In the genomic region with DNA sequence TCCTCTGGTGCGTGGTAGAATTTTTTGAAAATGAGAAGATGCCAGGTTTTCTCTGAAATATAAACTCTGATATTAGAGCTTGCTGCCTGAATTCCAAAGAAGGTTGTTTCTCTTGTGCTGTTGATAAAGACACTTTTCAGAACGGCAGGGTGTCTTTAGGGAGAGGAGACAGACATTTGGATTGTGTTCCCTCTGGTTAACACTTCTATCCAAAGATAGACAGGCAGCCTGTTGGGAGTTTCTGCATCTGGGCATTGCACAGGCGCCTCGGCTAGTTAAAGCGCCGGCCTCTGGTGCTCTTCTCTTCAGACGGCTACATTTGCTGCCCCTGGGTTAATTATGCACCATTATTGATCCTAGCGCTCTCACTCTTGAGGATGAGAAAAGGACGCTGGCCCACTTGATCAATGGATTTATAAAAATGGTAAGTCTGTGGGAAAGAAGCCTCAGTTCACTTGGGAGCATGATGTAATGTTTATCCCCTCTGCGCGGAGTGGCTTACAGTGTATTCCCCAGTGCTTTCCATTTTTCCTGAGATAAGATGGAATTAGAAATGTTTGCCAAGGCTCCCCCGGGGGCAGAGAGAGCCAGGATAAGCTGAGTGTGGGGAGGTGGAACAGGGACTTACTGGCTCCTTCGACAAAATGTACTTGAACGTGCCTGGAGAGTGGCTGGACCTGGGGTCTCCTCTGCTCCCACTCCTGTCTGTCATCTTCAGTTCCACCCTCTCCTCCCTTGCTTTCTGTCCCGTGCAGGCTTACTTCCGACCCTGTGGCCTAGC, we compare ENCODE assay signal across 12 mouse cellular contexts. TPM values are rescaled to one million over a fixed set of nuclear protein-coding genes. Genes with fewer than 3 reads are reported as not detected.
A peak's percentile ranks its signal among the peaks of the same experiment; 100 is the strongest.
DNase-seq lines count a peak whose midpoint lies in the region; ATAC-seq and TF ChIP-seq lines count a peak whose summit lies in the region.
"Had no signal": no experiment of that assay in that cellular context is flagged by ENCODE, and none has a peak within 500 bp of the region (broad histone marks: within the 10 kb centered on the region; RNA-seq: fewer than 3 reads in every experiment).

No protein-coding gene starts in this region.

- H3K27me3 ChIP-seq in lung, embryonic 14.5 days (ENCODE audit: insufficient read depth, low read length): no peaks in the 10 kb centered on the region
- no peaks in the 10 kb centered on the region for H3K27me3 ChIP-seq in lung, postnatal 0 days (replicated peaks; ENCODE audit: insufficient read depth, low read length)
- H3K27me3 ChIP-seq in heart, embryonic 14.5 days (ENCODE audit: control insufficient read depth, insufficient read depth, low read length): no peaks in the 10 kb centered on the region
- H3K27me3 ChIP-seq in midbrain, embryonic 14.5 days (ENCODE audit: control insufficient read depth, insufficient read depth, low read length): no peaks in the 10 kb centered on the region
- no peaks in the 10 kb centered on the region for H3K27me3 ChIP-seq in thymus, adult 2 months (ENCODE audit: control insufficient read depth, insufficient read depth, low read length)
- H3K27me3 ChIP-seq: Patski had no signal

- TF ChIP-seq EP300 in lung, postnatal 0 days (IDR thresholded peaks at IDR 0.05): no peak

- H3K9ac ChIP-seq in lung, embryonic 14.5 days: no peak overlapping the region
- H3K9ac ChIP-seq in lung, postnatal 0 days (replicated peaks; ENCODE audit: low read depth): no peak overlapping the region
- H3K9ac ChIP-seq in heart, embryonic 14.5 days (ENCODE audit: low read length): no peak overlapping the region
- H3K9ac ChIP-seq in midbrain, embryonic 14.5 days (replicated peaks; ENCODE audit: low read length): peak overlapping the region; percentile 20; the same call in 1 of the 2 replicates
- H3K9ac ChIP-seq: liver, postnatal 0 days had no signal

- TF ChIP-seq CTCF in gastrocnemius, adult 2 months (IDR thresholded peaks at IDR 0.05): no peak
- TF ChIP-seq CTCF in lung, embryonic 14.5 days (IDR thresholded peaks at IDR 0.05; ENCODE audit: low read depth): no peak
- no peak for TF ChIP-seq CTCF in lung, postnatal 0 days (IDR thresholded peaks at IDR 0.05)
- TF ChIP-seq CTCF in thymus, adult 2 months (IDR thresholded peaks at IDR 0.05; ENCODE audit: borderline replicate concordance, control insufficient read depth, extremely low read depth, insufficient read depth, low read length, poor library complexity): no peak

- WGBS in lung, embryonic 14.5 days: 45% methylated on average over 16 of the region's 16 CpGs
- 53% methylated on average over 16 of the region's 16 CpGs for WGBS in lung, postnatal 0 days
- WGBS in heart, embryonic 14.5 days: 47% methylated on average over 16 of the region's 16 CpGs
- 51% methylated on average over 16 of the region's 16 CpGs for WGBS in midbrain, embryonic 14.5 days
- WGBS in thymus, adult 2 months: 94% methylated on average over 16 of the region's 16 CpGs

- DNase-seq in gastrocnemius, adult 2 months: no peak
- DNase-seq in gastrocnemius, postnatal 36 days: no peak
- DNase-seq in lung, embryonic 14.5 days: peak; percentile 31
- no peak for DNase-seq in lung, postnatal 0 days (ENCODE audit: low spot score)
- DNase-seq in midbrain, embryonic 14.5 days: peak; percentile 54
- DNase-seq in thymus, adult 2 months: no peak
- no peak for DNase-seq in cerebellum, adult 18-20 months
- DNase-seq: kidney, adult 8-10 months; liver, postnatal 0 days had no signal

- peaks cover 22% of the 10 kb centered on the region; the same call in 1 of the 2 replicates for H3K36me3 ChIP-seq in lung, embryonic 14.5 days (ENCODE audit: insufficient read depth)
- H3K36me3 ChIP-seq in lung, postnatal 0 days (ENCODE audit: insufficient read depth, low read length): no peaks in the 10 kb centered on the region
- peaks cover 31% of the 10 kb centered on the region for H3K36me3 ChIP-seq in heart, embryonic 14.5 days (ENCODE audit: control insufficient read depth, insufficient read depth, low read length)
- peaks cover 64% of the 10 kb centered on the region for H3K36me3 ChIP-seq in midbrain, embryonic 14.5 days (ENCODE audit: control insufficient read depth, insufficient read depth, low read length)
- peaks cover 9% of the 10 kb centered on the region; the same call in 1 of the 2 replicates for H3K36me3 ChIP-seq in thymus, adult 2 months (ENCODE audit: control insufficient read depth, insufficient read depth, low read length)

- H3K9me3 ChIP-seq in lung, embryonic 14.5 days (ENCODE audit: low read depth, low read length): no peaks in the 10 kb centered on the region
- H3K9me3 ChIP-seq in lung, postnatal 0 days (ENCODE audit: low read length): no peaks in the 10 kb centered on the region
- no peaks in the 10 kb centered on the region for H3K9me3 ChIP-seq in heart, embryonic 14.5 days (ENCODE audit: control insufficient read depth, low read length)
- no peaks in the 10 kb centered on the region for H3K9me3 ChIP-seq in midbrain, embryonic 14.5 days (ENCODE audit: control insufficient read depth, low read length)

- H3K4me1 ChIP-seq in lung, embryonic 14.5 days (ENCODE audit: insufficient read depth): peaks cover 6% of the 10 kb centered on the region; the same call in 1 of the 2 replicates
- H3K4me1 ChIP-seq in lung, postnatal 0 days (ENCODE audit: insufficient read depth, low read depth, low read length): no peaks in the 10 kb centered on the region
- H3K4me1 ChIP-seq in heart, embryonic 14.5 days (ENCODE audit: control insufficient read depth in 2 of 2, insufficient read depth in 2 of 2, low read length in 2 of 2): peaks cover 8% of the 10 kb centered on the region in 2 experiments
- H3K4me1 ChIP-seq in midbrain, embryonic 14.5 days (ENCODE audit: control insufficient read depth, insufficient read depth, low read length): peaks cover 4% of the 10 kb centered on the region; the same call in 1 of the 2 replicates
- no peaks in the 10 kb centered on the region for H3K4me1 ChIP-seq in thymus, adult 2 months (replicated peaks; ENCODE audit: control insufficient read depth, insufficient read depth, low read length)

- no peak overlapping the region for H3K4me3 ChIP-seq in gastrocnemius, adult 2 months
- H3K4me3 ChIP-seq in lung, embryonic 14.5 days (ENCODE audit: low read depth, low read length): no peak overlapping the region
- no peak overlapping the region for H3K4me3 ChIP-seq in lung, postnatal 0 days (ENCODE audit: low read depth, low read length)
- H3K4me3 ChIP-seq in heart, embryonic 14.5 days (ENCODE audit: control insufficient read depth in 1 of 2, insufficient read depth in 1 of 2, low read depth in 1 of 2, low read length in 2 of 2): no peak overlapping the region
- no peak overlapping the region for H3K4me3 ChIP-seq in midbrain, embryonic 14.5 days (replicated peaks; ENCODE audit: low read depth, low read length)
- H3K4me3 ChIP-seq in thymus, adult 2 months (ENCODE audit: control insufficient read depth, insufficient read depth, low read length): no peak overlapping the region
- H3K4me3 ChIP-seq: myocyte had no signal

- H3K4me2 ChIP-seq in lung, embryonic 14.5 days: no peak overlapping the region
- no peak overlapping the region for H3K4me2 ChIP-seq in lung, postnatal 0 days (replicated peaks; ENCODE audit: low read depth, low read length)
- no peak overlapping the region for H3K4me2 ChIP-seq in heart, embryonic 14.5 days (ENCODE audit: low read length)
- H3K4me2 ChIP-seq in midbrain, embryonic 14.5 days (ENCODE audit: low read length): no peak overlapping the region

- intact Hi-C loops in gastrocnemius, adult 2 months (cut with DNase I): no loop called here
- intact Hi-C loops in gastrocnemius, postnatal 36 days (cut with DNase I): no loop called here

- H3K27ac ChIP-seq in gastrocnemius, adult 2 months: peak overlapping the region; percentile 67
- peak overlapping the region; percentile 60; the same call in 1 of the 2 replicates for H3K27ac ChIP-seq in lung, embryonic 14.5 days (ENCODE audit: low read depth)
- no peak overlapping the region for H3K27ac ChIP-seq in lung, postnatal 0 days (ENCODE audit: low read length)
- peak overlapping the region; percentile 72 for H3K27ac ChIP-seq in heart, embryonic 14.5 days (replicated peaks in 1 of 2; ENCODE audit: control insufficient read depth in 1 of 2, insufficient read depth in 1 of 2, low read depth in 2 of 2, low read length in 2 of 2)
- H3K27ac ChIP-seq in midbrain, embryonic 14.5 days (replicated peaks; ENCODE audit: low read depth, low read length): peak overlapping the region; percentile 57; the same call in 1 of the 2 replicates
- no peak overlapping the region for H3K27ac ChIP-seq in thymus, adult 2 months (ENCODE audit: control insufficient read depth, insufficient read depth, low read length)

- TF ChIP-seq POLR2A in thymus, adult 2 months (IDR thresholded peaks at IDR 0.05; ENCODE audit: control insufficient read depth, extremely low read depth, insufficient read depth, low read length, poor library complexity): no peak

- peak; percentile 55; the same call in 1 of the 2 replicates for ATAC-seq in lung, embryonic 14.5 days (ENCODE audit: insufficient read depth)
- no peak for ATAC-seq in lung, postnatal 0 days
- ATAC-seq in heart, embryonic 14.5 days (ENCODE audit: insufficient number of reproducible peaks, insufficient read depth, low FRiP score, low read depth): peak; percentile 60; the same call in 1 of the 2 replicates
- ATAC-seq in midbrain, embryonic 14.5 days (ENCODE audit: low FRiP score, low TSS enrichment): no peak
- ATAC-seq: liver, postnatal 0 days; Patski had no signal

RNA-seq across cellular contexts. Expression of gene Iqck, which starts 48.7 kb away (rescaled TPM):
- total RNA-seq in gastrocnemius, adult 2 months (2021): under 1 TPM; 0.22 to 0.23 TPM
- total RNA-seq in gastrocnemius, postnatal 36 days (2021): under 1 TPM in 1 of 2 experiments, not detected in 1; 0.52 TPM
- 3.1 and 3.2 TPM in 2 replicates for polyA plus RNA-seq in lung, embryonic 14.5 days (2014; fragmentation: Nextera tagmentation; extraction: Ambion mirVana)
- 3.5 and 4.9 TPM in 2 replicates for polyA plus RNA-seq in lung, postnatal 0 days (2015; fragmentation: Nextera tagmentation; extraction: Ambion mirVana)
- 0.93 and 1.1 TPM in 2 replicates for polyA plus RNA-seq in heart, embryonic 14.5 days (2014; fragmentation: Nextera tagmentation; extraction: Ambion mirVana)
- polyA plus RNA-seq in midbrain, embryonic 14.5 days (2014; fragmentation: Nextera tagmentation; extraction: Ambion mirVana): 3.8 and 3.9 TPM in 2 replicates
- 1.1 TPM in 2 replicates for polyA plus RNA-seq in thymus, adult 2 months (2012; rRNA removed)

RNA-seq across cellular contexts. Expression of gene Knop1, which starts 49.2 kb away (rescaled TPM):
- 10 to 100 TPM; 24.5 to 27.3 TPM for total RNA-seq in gastrocnemius, adult 2 months (2021)
- 10 to 100 TPM; 22.2 to 27.1 TPM for total RNA-seq in gastrocnemius, postnatal 36 days (2021)
- 89.8 and 95.9 TPM in 2 replicates for polyA plus RNA-seq in lung, embryonic 14.5 days (2014; fragmentation: Nextera tagmentation; extraction: Ambion mirVana)
- polyA plus RNA-seq in lung, postnatal 0 days (2015; fragmentation: Nextera tagmentation; extraction: Ambion mirVana): 50.1 and 51.6 TPM in 2 replicates
- polyA plus RNA-seq in heart, embryonic 14.5 days (2014; fragmentation: Nextera tagmentation; extraction: Ambion mirVana): 53.5 and 55.0 TPM in 2 replicates
- 64.9 and 69.5 TPM in 2 replicates for polyA plus RNA-seq in midbrain, embryonic 14.5 days (2014; fragmentation: Nextera tagmentation; extraction: Ambion mirVana)
- polyA plus RNA-seq in thymus, adult 2 months (2012; rRNA removed): 11.8 and 13.3 TPM in 2 replicates

Comparison
In these comparisons a context has a peak if more than half of its experiments do, and no peak if none do; other contexts are left out.
1. DNase-seq: peak in lung, embryonic 14.5 days (single experiment) and midbrain, embryonic 14.5 days (single experiment); none in gastrocnemius, adult 2 months (single experiment), gastrocnemius, postnatal 36 days (0 of 2), lung, postnatal 0 days (single experiment), thymus, adult 2 months (single experiment) and cerebellum, adult 18-20 months (0 of 2).
2. H3K27ac ChIP-seq: peak in gastrocnemius, adult 2 months (single experiment), lung, embryonic 14.5 days (single experiment), heart, embryonic 14.5 days (2 of 2) and midbrain, embryonic 14.5 days (single experiment); none in lung, postnatal 0 days (single experiment) and thymus, adult 2 months (single experiment).
3. ATAC-seq: peak in lung, embryonic 14.5 days (single experiment) and heart, embryonic 14.5 days (single experiment); none in lung, postnatal 0 days (single experiment) and midbrain, embryonic 14.5 days (single experiment).